Mouse (Mus musculus): ENCODE data around the gene Btrc. TPM values are rescaled to one million over a fixed set of nuclear protein-coding genes. Genes with fewer than 3 reads are reported as not detected.

Gene Btrc
- polyA plus RNA-seq, 1 experiment: 16.7 TPM

- no peak overlapping the region for H3K27ac ChIP-seq (ENCODE audit: insufficient read depth, low read depth, low read length)
- no peaks in the 10 kb centered on the region for H3K4me1 ChIP-seq (ENCODE audit: control insufficient read depth, insufficient read depth, low read length)
- TF ChIP-seq POLR2A (IDR thresholded peaks at IDR 0.05; ENCODE audit: borderline replicate concordance, low read depth, low read length) (no peak), CTCF (IDR thresholded peaks at IDR 0.05; ENCODE audit: low read depth, low read length) (no peak)
- H3K4me3 ChIP-seq (ENCODE audit: insufficient read depth, low read length): no peak overlapping the region
These were observed 152.7 kb downstream of the Btrc start for GRCm38 (mm10) chr19:45516264-45516663.

- Histone ChIP-seq H3K27ac (ENCODE audit: insufficient read depth, low read depth, low read length) (no peak overlapping the region), H3K4me3 (ENCODE audit: insufficient read depth, low read length) (no peak overlapping the region), H3K4me1 (ENCODE audit: control insufficient read depth, insufficient read depth, low read length) (peaks cover 12% of the 10 kb centered on the region)
- no peak for TF ChIP-seq CTCF (IDR thresholded peaks at IDR 0.05; ENCODE audit: low read depth, low read length)
- TF ChIP-seq POLR2A (IDR thresholded peaks at IDR 0.05; ENCODE audit: borderline replicate concordance, low read depth, low read length): no peak
These were observed 163.8 kb downstream of the Btrc start for GRCm38 (mm10) chr19:45527382-45527781.

- peaks cover 12% of the 10 kb centered on the region for H3K4me1 ChIP-seq (ENCODE audit: control insufficient read depth, insufficient read depth, low read length)
- no peak for TF ChIP-seq CTCF (IDR thresholded peaks at IDR 0.05; ENCODE audit: low read depth, low read length)
- no peak for TF ChIP-seq POLR2A (IDR thresholded peaks at IDR 0.05; ENCODE audit: borderline replicate concordance, low read depth, low read length)
- no peak overlapping the region for H3K27ac ChIP-seq (ENCODE audit: insufficient read depth, low read depth, low read length)
- no peak overlapping the region for H3K4me3 ChIP-seq (ENCODE audit: insufficient read depth, low read length)
These were observed 164.5 kb downstream of the Btrc start for GRCm38 (mm10) chr19:45527931-45528534.

GRCm38 (mm10) chr19:45529294-45529693, 165.8 kb downstream of the Btrc start:
- Histone ChIP-seq H3K27ac (ENCODE audit: insufficient read depth, low read depth, low read length) (no peak overlapping the region), H3K4me3 (ENCODE audit: insufficient read depth, low read length) (no peak overlapping the region), H3K4me1 (ENCODE audit: control insufficient read depth, insufficient read depth, low read length) (peaks cover 12% of the 10 kb centered on the region)
- no peak for TF ChIP-seq CTCF (IDR thresholded peaks at IDR 0.05; ENCODE audit: low read depth, low read length)
- TF ChIP-seq POLR2A (IDR thresholded peaks at IDR 0.05; ENCODE audit: borderline replicate concordance, low read depth, low read length): no peak

GRCm38 (mm10) chr19:45530200-45530995, 166.9 kb downstream of the Btrc start:
- Histone ChIP-seq H3K27ac (ENCODE audit: insufficient read depth, low read depth, low read length) (no peak overlapping the region), H3K4me3 (ENCODE audit: insufficient read depth, low read length) (no peak overlapping the region), H3K4me1 (ENCODE audit: control insufficient read depth, insufficient read depth, low read length) (peaks cover 12% of the 10 kb centered on the region)
- no peak for TF ChIP-seq CTCF (IDR thresholded peaks at IDR 0.05; ENCODE audit: low read depth, low read length)
- TF ChIP-seq POLR2A (IDR thresholded peaks at IDR 0.05; ENCODE audit: borderline replicate concordance, low read depth, low read length): no peak

GRCm38 (mm10) chr19:45531554-45531953, 168.0 kb downstream of the Btrc start:
- no peak overlapping the region for H3K4me3 ChIP-seq (ENCODE audit: insufficient read depth, low read length)
- peaks cover 7% of the 10 kb centered on the region for H3K4me1 ChIP-seq (ENCODE audit: control insufficient read depth, insufficient read depth, low read length)
- H3K27ac ChIP-seq (ENCODE audit: insufficient read depth, low read depth, low read length): no peak overlapping the region
- TF ChIP-seq POLR2A (IDR thresholded peaks at IDR 0.05; ENCODE audit: borderline replicate concordance, low read depth, low read length): no peak

GRCm38 (mm10) chr19:45533617-45534016, 170.1 kb downstream of the Btrc start:
- peaks cover 4% of the 10 kb centered on the region; the same call in 1 of the 2 replicates for H3K4me1 ChIP-seq (ENCODE audit: control insufficient read depth, insufficient read depth, low read length)
- TF ChIP-seq POLR2A (IDR thresholded peaks at IDR 0.05; ENCODE audit: borderline replicate concordance, low read depth, low read length) (no peak), CTCF (IDR thresholded peaks at IDR 0.05; ENCODE audit: low read depth, low read length) (no peak)
- no peak overlapping the region for H3K27ac ChIP-seq (ENCODE audit: insufficient read depth, low read depth, low read length)
- H3K4me3 ChIP-seq (ENCODE audit: insufficient read depth, low read length): no peak overlapping the region

GRCm38 (mm10) chr19:45535214-45535735, 171.7 kb downstream of the Btrc start:
- TF ChIP-seq CTCF (IDR thresholded peaks at IDR 0.05; ENCODE audit: low read depth, low read length) (no peak), POLR2A (IDR thresholded peaks at IDR 0.05; ENCODE audit: borderline replicate concordance, low read depth, low read length) (no peak)
- Histone ChIP-seq H3K4me3 (ENCODE audit: insufficient read depth, low read length) (no peak overlapping the region), H3K27ac (ENCODE audit: insufficient read depth, low read depth, low read length) (no peak overlapping the region)

GRCm38 (mm10) chr19:45535929-45536328, 172.4 kb downstream of the Btrc start:
- peaks cover 2% of the 10 kb centered on the region; the same call in 1 of the 2 replicates for H3K4me1 ChIP-seq (ENCODE audit: control insufficient read depth, insufficient read depth, low read length)
- TF ChIP-seq CTCF (IDR thresholded peaks at IDR 0.05; ENCODE audit: low read depth, low read length) (no peak), POLR2A (IDR thresholded peaks at IDR 0.05; ENCODE audit: borderline replicate concordance, low read depth, low read length) (no peak)
- H3K27ac ChIP-seq (ENCODE audit: insufficient read depth, low read depth, low read length): no peak overlapping the region
- H3K4me3 ChIP-seq (ENCODE audit: insufficient read depth, low read length): no peak overlapping the region

More at GRCm38 (mm10) chr19:45535214-45535735, 171.7 kb downstream of the Btrc start:
- peaks cover 3% of the 10 kb centered on the region; the same call in 1 of the 2 replicates for H3K4me1 ChIP-seq (ENCODE audit: control insufficient read depth, insufficient read depth, low read length)

- TF ChIP-seq CTCF (IDR thresholded peaks at IDR 0.05; ENCODE audit: low read depth, low read length) (peak; percentile 52; the same call in 1 of the 2 replicates), POLR2A (IDR thresholded peaks at IDR 0.05; ENCODE audit: borderline replicate concordance, low read depth, low read length) (no peak)
- Histone ChIP-seq H3K4me1 (ENCODE audit: control insufficient read depth, insufficient read depth, low read length) (peaks cover 4% of the 10 kb centered on the region; the same call in 1 of the 2 replicates), H3K4me3 (ENCODE audit: insufficient read depth, low read length) (no peak overlapping the region), H3K27ac (ENCODE audit: insufficient read depth, low read depth, low read length) (no peak overlapping the region)
These were observed 174.0 kb downstream of the Btrc start for GRCm38 (mm10) chr19:45537505-45537904.
